Mouse (Mus musculus) kidney, adult 2 months (tissue): ENCODE measurements around the gene Gm49322.

Source experiments
- CTCF ChIP-seq: fragments of 200-500 bp; conservative IDR thresholded peaks from 2 replicates; pipeline ENCODE4 v1.5.1; 2011; ENCODE audit warnings: low read depth, mild to moderate bottlenecking, control low read depth, low read length, moderate library complexity, mixed read lengths; ENCODE audit not compliant: insufficient read depth, insufficient read length
- POLR2A ChIP-seq: fragments of 200-500 bp; IDR thresholded peaks from one replicate; pipeline ENCODE4 v1.6.1; 2011; ENCODE audit warnings: low read depth, low read length, control low read depth

DNA sequence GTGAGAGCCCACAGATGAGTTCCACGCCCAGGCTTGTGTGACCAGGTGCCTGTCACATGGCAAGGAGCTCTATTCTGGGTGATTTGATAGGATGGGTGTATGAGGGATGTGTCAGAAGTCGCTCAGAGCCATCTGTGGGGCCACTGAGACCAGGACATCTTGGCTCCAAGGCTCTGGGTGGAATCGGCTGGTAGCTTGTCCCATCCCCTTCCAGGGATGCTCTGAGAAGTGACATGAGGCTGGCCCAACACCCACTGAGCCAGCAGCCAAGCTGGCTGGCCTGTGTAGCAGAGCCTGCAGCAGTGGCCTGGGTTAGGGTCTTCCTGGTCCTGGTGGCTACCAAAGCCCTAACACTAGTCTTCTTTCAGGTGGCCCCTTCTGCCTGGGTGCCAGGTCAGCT lies 2.6 kb downstream of the Gm49322 start:
- TF ChIP-seq POLR2A: no peak
- TF ChIP-seq CTCF: no peak
